Mouse (Mus musculus): ENCODE results near the gene Olfr459. TPM values are rescaled to one million over a fixed set of nuclear protein-coding genes. Genes with fewer than 3 reads are reported as not detected.

Olfr459 gene
- not detected in 2 replicates for polyA plus RNA-seq (2015; fragmentation: Nextera tagmentation; extraction: Ambion mirVana)

GRCm38 (mm10) chr6:41775077-41775476 is at the start of gene Olfr459:
Gene Olfr459 (minus strand): TSS chr6:41775177.
- no peak within 1 kb of the TSS for H3K4me3 ChIP-seq
- ATAC-seq (ENCODE audit: low read depth) = no peak
- WGBS = 89% methylated on average over 7 of the region's 7 CpGs

GRCm38 (mm10) chr6:41824086-41824485 is 49.1 kb upstream of the Olfr459 start:
- Histone ChIP-seq H3K9ac (no peak overlapping the region), H3K27me3 (no peaks in the 10 kb centered on the region), H3K4me2 (no peak overlapping the region), H3K27ac (replicated peaks) (no peak overlapping the region), H3K9me3 (no peaks in the 10 kb centered on the region), H3K4me1 (replicated peaks) (no peaks in the 10 kb centered on the region), H3K4me3 (no peak overlapping the region), H3K36me3 (no peaks in the 10 kb centered on the region)
- ATAC-seq (ENCODE audit: low read depth) = no peak

More at GRCm38 (mm10) chr6:41775077-41775476, at the start of gene Olfr459:
- no peak within 1 kb of the TSS for H3K4me2 ChIP-seq
- no peak within 1 kb of the TSS for H3K9ac ChIP-seq
- no peak within 1 kb of the TSS for H3K27ac ChIP-seq (replicated peaks)
- no peaks in the 10 kb centered on the region for H3K9me3 ChIP-seq
- H3K27me3 ChIP-seq = no peaks in the 10 kb centered on the region
- no peaks in the 10 kb centered on the region for H3K36me3 ChIP-seq
- no peaks in the 10 kb centered on the region for H3K4me1 ChIP-seq (replicated peaks)

GRCm38 (mm10) chr6:41786700-41787099 is 11.7 kb upstream of the Olfr459 start:
- no peak for ATAC-seq (ENCODE audit: low read depth)
- whole genome bisulfite sequencing = 79% methylated on average over 2 of the region's 2 CpGs

GRCm38 (mm10) chr6:41775721-41776120 is 744 bp upstream of the Olfr459 start:
- Histone ChIP-seq H3K4me2 (no peak overlapping the region), H3K4me1 (replicated peaks) (no peaks in the 10 kb centered on the region), H3K9ac (no peak overlapping the region), H3K36me3 (no peaks in the 10 kb centered on the region), H3K9me3 (no peaks in the 10 kb centered on the region), H3K27ac (replicated peaks) (no peak overlapping the region), H3K4me3 (no peak overlapping the region), H3K27me3 (no peaks in the 10 kb centered on the region)
- 82% methylated on average over 6 of the region's 6 CpGs for WGBS
- ATAC-seq (ENCODE audit: low read depth) = no peak

More at GRCm38 (mm10) chr6:41786700-41787099, 11.7 kb upstream of the Olfr459 start:
- Histone ChIP-seq H3K27me3 (no peaks in the 10 kb centered on the region), H3K9me3 (no peaks in the 10 kb centered on the region), H3K4me3 (no peak overlapping the region), H3K4me1 (replicated peaks) (no peaks in the 10 kb centered on the region), H3K36me3 (no peaks in the 10 kb centered on the region), H3K27ac (replicated peaks) (no peak overlapping the region), H3K4me2 (no peak overlapping the region), H3K9ac (no peak overlapping the region)

- Histone ChIP-seq H3K36me3 (no peaks in the 10 kb centered on the region), H3K27me3 (no peaks in the 10 kb centered on the region), H3K9me3 (no peaks in the 10 kb centered on the region), H3K9ac (no peak overlapping the region), H3K4me3 (no peak overlapping the region), H3K4me2 (no peak overlapping the region), H3K27ac (replicated peaks) (no peak overlapping the region), H3K4me1 (replicated peaks) (no peaks in the 10 kb centered on the region)
- WGBS = 85% methylated on average over 1 of the region's 1 CpGs
- no peak for ATAC-seq (ENCODE audit: low read depth)
These were observed 5.1 kb downstream of the Olfr459 start for GRCm38 (mm10) chr6:41769872-41770271.

GRCm38 (mm10) chr6:41764306-41764705 is 10.7 kb downstream of the Olfr459 start:
- H3K36me3 ChIP-seq = no peaks in the 10 kb centered on the region
- H3K4me2 ChIP-seq = no peak overlapping the region
- H3K4me3 ChIP-seq = no peak overlapping the region
- no peak overlapping the region for H3K9ac ChIP-seq
- ATAC-seq (ENCODE audit: low read depth) = no peak
- no peaks in the 10 kb centered on the region for H3K9me3 ChIP-seq
- no peak overlapping the region for H3K27ac ChIP-seq (replicated peaks)
- 89% methylated on average over 5 of the region's 5 CpGs for WGBS
- H3K4me1 ChIP-seq (replicated peaks) = no peaks in the 10 kb centered on the region
- no peaks in the 10 kb centered on the region for H3K27me3 ChIP-seq

- 82% methylated on average over 1 of the region's 1 CpGs for WGBS
- H3K36me3 ChIP-seq = no peaks in the 10 kb centered on the region
- H3K9me3 ChIP-seq = no peaks in the 10 kb centered on the region
- H3K27me3 ChIP-seq = no peaks in the 10 kb centered on the region
- no peak overlapping the region for H3K4me3 ChIP-seq
- no peak overlapping the region for H3K9ac ChIP-seq
- no peak overlapping the region for H3K27ac ChIP-seq (replicated peaks)
- no peak for ATAC-seq (ENCODE audit: low read depth)
- H3K4me2 ChIP-seq = no peak overlapping the region
- H3K4me1 ChIP-seq (replicated peaks) = no peaks in the 10 kb centered on the region
These were observed 12.6 kb downstream of the Olfr459 start for GRCm38 (mm10) chr6:41762370-41762757.

GRCm38 (mm10) chr6:41761702-41762369 is 13.1 kb downstream of the Olfr459 start:
- no peak overlapping the region for H3K4me2 ChIP-seq
- H3K9ac ChIP-seq = no peak overlapping the region
- peak; percentile 94 for ATAC-seq (ENCODE audit: low read depth)
- no peaks in the 10 kb centered on the region for H3K9me3 ChIP-seq
- no peak overlapping the region for H3K27ac ChIP-seq (replicated peaks)
- WGBS = 7% methylated on average over 1 of the region's 1 CpGs
- no peak overlapping the region for H3K4me3 ChIP-seq
- H3K36me3 ChIP-seq = no peaks in the 10 kb centered on the region
- no peaks in the 10 kb centered on the region for H3K4me1 ChIP-seq (replicated peaks)
- H3K27me3 ChIP-seq = no peaks in the 10 kb centered on the region

- ATAC-seq (ENCODE audit: low read depth) = no peak
- Histone ChIP-seq H3K27ac (replicated peaks) (no peak overlapping the region), H3K4me3 (no peak overlapping the region), H3K9me3 (no peaks in the 10 kb centered on the region), H3K9ac (no peak overlapping the region), H3K4me2 (no peak overlapping the region), H3K4me1 (replicated peaks) (no peaks in the 10 kb centered on the region), H3K27me3 (no peaks in the 10 kb centered on the region), H3K36me3 (no peaks in the 10 kb centered on the region)
- 84% methylated on average over 2 of the region's 2 CpGs for WGBS
These were observed 15.4 kb downstream of the Olfr459 start for GRCm38 (mm10) chr6:41759618-41760017.

GRCm38 (mm10) chr6:41758421-41758820 is 16.6 kb downstream of the Olfr459 start:
- no peaks in the 10 kb centered on the region for H3K27me3 ChIP-seq
- no peak overlapping the region for H3K4me2 ChIP-seq
- H3K4me1 ChIP-seq (replicated peaks) = no peaks in the 10 kb centered on the region
- H3K4me3 ChIP-seq = no peak overlapping the region
- WGBS = 80% methylated on average over 1 of the region's 1 CpGs
- no peaks in the 10 kb centered on the region for H3K9me3 ChIP-seq
- no peaks in the 10 kb centered on the region for H3K36me3 ChIP-seq
- no peak for ATAC-seq (ENCODE audit: low read depth)
- no peak overlapping the region for H3K27ac ChIP-seq (replicated peaks)
- H3K9ac ChIP-seq = no peak overlapping the region

- ATAC-seq (ENCODE audit: low read depth) = no peak
- Histone ChIP-seq H3K27ac (replicated peaks) (no peak overlapping the region), H3K9me3 (no peaks in the 10 kb centered on the region), H3K36me3 (no peaks in the 10 kb centered on the region), H3K4me1 (replicated peaks) (no peaks in the 10 kb centered on the region), H3K4me2 (no peak overlapping the region), H3K27me3 (no peaks in the 10 kb centered on the region), H3K4me3 (no peak overlapping the region), H3K9ac (no peak overlapping the region)
- WGBS = 76% methylated on average over 3 of the region's 3 CpGs
These were observed 17.8 kb downstream of the Olfr459 start for GRCm38 (mm10) chr6:41757199-41757598.

GRCm38 (mm10) chr6:41754626-41755025 is 20.4 kb downstream of the Olfr459 start:
- Histone ChIP-seq H3K27me3 (no peaks in the 10 kb centered on the region), H3K4me3 (no peak overlapping the region), H3K4me2 (no peak overlapping the region), H3K36me3 (no peaks in the 10 kb centered on the region), H3K9me3 (no peaks in the 10 kb centered on the region), H3K9ac (no peak overlapping the region), H3K4me1 (replicated peaks) (no peaks in the 10 kb centered on the region), H3K27ac (replicated peaks) (no peak overlapping the region)
- WGBS = 74% methylated on average over 6 of the region's 6 CpGs
- no peak for ATAC-seq (ENCODE audit: low read depth)

All from neural tube, embryonic 13.5 days (tissue).